Mouse (Mus musculus) limb, embryonic 11.5 days (tissue): ENCODE data around the gene C130050O18Rik. TPM values are rescaled to one million over a fixed set of nuclear protein-coding genes. Genes with fewer than 3 reads are reported as not detected.

Source experiments
- ATAC-seq: fragments of 200-750 bp; cut with Nextera tagmentation; 2 replicates; pipeline ENCODE4 v1.8.0; 2017; ENCODE audit warnings: low read depth; ENCODE audit not compliant: insufficient number of reproducible peaks, low FRiP score, low TSS enrichment
- DNase-seq: peaks from one replicate; pipeline ENCODE4 v3.0.0-alpha.2; 2015; ENCODE audit warnings: low spot score
- H3K27ac ChIP-seq: fragments of 300-500 bp; sonication (generic); replicated peaks from 2 replicates; pipeline ENCODE4 v1.5.1; 2014; ENCODE audit warnings: low read depth, mild to moderate bottlenecking, low read length
- H3K27me3 ChIP-seq: fragments of 300-500 bp; sonication (generic); 2 replicates; pipeline ENCODE4 v1.6.1; 2014; ENCODE audit warnings: mild to moderate bottlenecking, low read length, mixed read lengths; ENCODE audit not compliant: control insufficient read depth, insufficient read depth
- H3K36me3 ChIP-seq: fragments of 300-500 bp; sonication (generic); 2 replicates; pipeline ENCODE4 v1.6.1; 2014; ENCODE audit warnings: mild to moderate bottlenecking, low read length, moderate library complexity, mixed read lengths; ENCODE audit not compliant: control insufficient read depth, insufficient read depth
- H3K4me1 ChIP-seq: fragments of 300-500 bp; sonication (generic); 2 replicates; pipeline ENCODE4 v1.6.1; 2014; ENCODE audit warnings: low read length, mixed read lengths; ENCODE audit not compliant: control insufficient read depth, insufficient read depth
- H3K4me2 ChIP-seq: fragments of 300-500 bp; sonication (generic); 2 replicates; pipeline ENCODE4 v1.6.1; 2014; ENCODE audit warnings: low read depth, mild to moderate bottlenecking, moderate library complexity; ENCODE audit not compliant: severe bottlenecking
- H3K4me3 ChIP-seq: fragments of 300-500 bp; sonication (generic); 2 replicates; pipeline ENCODE4 v1.5.1; 2014; ENCODE audit warnings: low read depth, low read length
- H3K9ac ChIP-seq: fragments of 300-500 bp; sonication (generic); 2 replicates; pipeline ENCODE4 v1.6.1; 2014; ENCODE audit warnings: mild to moderate bottlenecking, low read length
- H3K9me3 ChIP-seq: fragments of 300-500 bp; sonication (generic); 2 replicates; pipeline ENCODE4 v1.6.1; 2016; ENCODE audit warnings: low read length; ENCODE audit not compliant: control insufficient read depth
- WGBS: fragments of 180-500 bp; shearing (Covaris S2); extraction: QIAGEN DNeasy Blood & Tissue Kit; methylation state at CpG from one replicate; pipeline ENCODE4 v1.1.7; 2014; 5-methylcytosine and 5-hydroxymethylcytosine counted together
- polyA plus RNA-seq: library from polyadenylated mRNA; unstranded; fragments of >200 nt; fragmentation: Nextera tagmentation; extraction: Ambion mirVana; gene quantifications from 2 replicates; pipeline ENCODE4 v1.2.1, GENCODE M21; 2014

Gene C130050O18Rik
- polyA plus RNA-seq, 1 experiment from 2014 or later: 0.89 TPM

- no peak within 1 kb of the TSS for H3K4me3 ChIP-seq
- no peaks in the 10 kb centered on the region for H3K36me3 ChIP-seq
- peaks cover 7% of the 10 kb centered on the region; the same call in 1 of the 2 replicates for H3K4me1 ChIP-seq
- 78% methylated on average over 18 of the region's 18 CpGs for WGBS
- ATAC-seq (no peak), DNase-seq (no peak)
- no peak within 1 kb of the TSS for H3K27ac ChIP-seq
- H3K9ac ChIP-seq: no peak within 1 kb of the TSS
- no peak within 1 kb of the TSS for H3K4me2 ChIP-seq
- H3K9me3 ChIP-seq: no peaks in the 10 kb centered on the region
- H3K27me3 ChIP-seq: no peaks in the 10 kb centered on the region
Observed at GRCm38 (mm10) chr5:139377468-139378270, 27.4 kb upstream of the C130050O18Rik start, which contains the start of gene Gpr146. Gene Gpr146 (plus strand): TSS chr5:139377697.

GRCm38 (mm10) chr5:139378271-139378556 lies 26.9 kb upstream of the C130050O18Rik start:
- Histone ChIP-seq H3K36me3 (no peaks in the 10 kb centered on the region), H3K9ac (no peak overlapping the region), H3K27me3 (no peaks in the 10 kb centered on the region), H3K9me3 (no peaks in the 10 kb centered on the region), H3K4me2 (no peak overlapping the region), H3K27ac (no peak overlapping the region), H3K4me1 (peaks cover 7% of the 10 kb centered on the region; the same call in 1 of the 2 replicates), H3K4me3 (no peak overlapping the region)
- DNase-seq (no peak), ATAC-seq (no peak)
- 95% methylated on average over 7 of the region's 7 CpGs for WGBS

- Histone ChIP-seq H3K4me2 (peak overlapping the region; percentile 7; the same call in 1 of the 2 replicates), H3K27me3 (no peaks in the 10 kb centered on the region), H3K36me3 (no peaks in the 10 kb centered on the region), H3K9ac (no peak overlapping the region), H3K9me3 (no peaks in the 10 kb centered on the region), H3K4me1 (peaks cover 7% of the 10 kb centered on the region; the same call in 1 of the 2 replicates), H3K4me3 (no peak overlapping the region; the same call in 1 of the 2 replicates), H3K27ac (no peak overlapping the region; the same call in 1 of the 2 replicates)
- WGBS: 59% methylated on average over 21 of the region's 21 CpGs
- no peak for ATAC-seq
- no peak for DNase-seq
Observed at GRCm38 (mm10) chr5:139378986-139379629, 26.0 kb upstream of the C130050O18Rik start.

GRCm38 (mm10) chr5:139379771-139380384 lies 25.2 kb upstream of the C130050O18Rik start:
- ATAC-seq: peak; percentile 10; the same call in 1 of the 2 replicates
- H3K27ac ChIP-seq: no peak overlapping the region
- WGBS: 28% methylated on average over 8 of the region's 8 CpGs
- DNase-seq: no peak
- no peaks in the 10 kb centered on the region for H3K9me3 ChIP-seq
- H3K9ac ChIP-seq: no peak overlapping the region
- peaks cover 7% of the 10 kb centered on the region; the same call in 1 of the 2 replicates for H3K4me1 ChIP-seq
- H3K4me2 ChIP-seq: peak overlapping the region; percentile 81
- no peaks in the 10 kb centered on the region for H3K36me3 ChIP-seq
- no peaks in the 10 kb centered on the region for H3K27me3 ChIP-seq
- H3K4me3 ChIP-seq: peak overlapping the region; percentile 54

- DNase-seq (peak; percentile 89), ATAC-seq (peak; percentile 76)
- WGBS: 2% methylated on average over 49 of the region's 73 CpGs
- H3K27ac ChIP-seq: no peak overlapping the region
- no peaks in the 10 kb centered on the region for H3K27me3 ChIP-seq
- H3K4me3 ChIP-seq: peak overlapping the region; percentile 54
- peak overlapping the region; percentile 52 for H3K9ac ChIP-seq
- no peaks in the 10 kb centered on the region for H3K9me3 ChIP-seq
- no peaks in the 10 kb centered on the region for H3K36me3 ChIP-seq
- peaks cover 7% of the 10 kb centered on the region; the same call in 1 of the 2 replicates for H3K4me1 ChIP-seq
- peak overlapping the region; percentile 81 for H3K4me2 ChIP-seq
Observed at GRCm38 (mm10) chr5:139380385-139381248, 24.5 kb upstream of the C130050O18Rik start.

GRCm38 (mm10) chr5:139381586-139382513 lies 23.2 kb upstream of the C130050O18Rik start:
- H3K9me3 ChIP-seq: no peaks in the 10 kb centered on the region
- DNase-seq: no peak
- H3K9ac ChIP-seq: no peak overlapping the region
- no peaks in the 10 kb centered on the region for H3K36me3 ChIP-seq
- ATAC-seq: no peak
- 84% methylated on average over 18 of the region's 18 CpGs for WGBS
- peaks cover 7% of the 10 kb centered on the region; the same call in 1 of the 2 replicates for H3K4me1 ChIP-seq
- no peak overlapping the region for H3K4me3 ChIP-seq
- no peaks in the 10 kb centered on the region for H3K27me3 ChIP-seq
- H3K27ac ChIP-seq: no peak overlapping the region
- peak overlapping the region; percentile 16; the same call in 1 of the 2 replicates for H3K4me2 ChIP-seq

GRCm38 (mm10) chr5:139382760-139383159 lies 22.3 kb upstream of the C130050O18Rik start:
- peaks cover 14% of the 10 kb centered on the region for H3K4me1 ChIP-seq
- H3K4me2 ChIP-seq: no peak overlapping the region
- H3K27ac ChIP-seq: no peak overlapping the region
- 74% methylated on average over 8 of the region's 8 CpGs for WGBS
- no peak for DNase-seq
- no peak overlapping the region for H3K9ac ChIP-seq
- no peaks in the 10 kb centered on the region for H3K36me3 ChIP-seq
- no peak for ATAC-seq
- no peaks in the 10 kb centered on the region for H3K9me3 ChIP-seq
- H3K27me3 ChIP-seq: no peaks in the 10 kb centered on the region
- H3K4me3 ChIP-seq: no peak overlapping the region
